Mouse (Mus musculus) embryonic fibroblast, embryonic 13.5 days (primary cell): ENCODE results near the gene Acox1.

Source experiments
- CTCF ChIP-seq: IDR thresholded peaks from 2 replicates; pipeline ENCODE4 v1.5.1; 2011; ENCODE audit warnings: mild to moderate bottlenecking, control low read depth, low read length, moderate library complexity, borderline replicate concordance; ENCODE audit not compliant: insufficient read depth
- POLR2A ChIP-seq: IDR thresholded peaks from 2 replicates; pipeline ENCODE4 v1.6.1; 2011; ENCODE audit warnings: low read depth, mild to moderate bottlenecking, control low read depth, low read length, moderate library complexity

DNA sequence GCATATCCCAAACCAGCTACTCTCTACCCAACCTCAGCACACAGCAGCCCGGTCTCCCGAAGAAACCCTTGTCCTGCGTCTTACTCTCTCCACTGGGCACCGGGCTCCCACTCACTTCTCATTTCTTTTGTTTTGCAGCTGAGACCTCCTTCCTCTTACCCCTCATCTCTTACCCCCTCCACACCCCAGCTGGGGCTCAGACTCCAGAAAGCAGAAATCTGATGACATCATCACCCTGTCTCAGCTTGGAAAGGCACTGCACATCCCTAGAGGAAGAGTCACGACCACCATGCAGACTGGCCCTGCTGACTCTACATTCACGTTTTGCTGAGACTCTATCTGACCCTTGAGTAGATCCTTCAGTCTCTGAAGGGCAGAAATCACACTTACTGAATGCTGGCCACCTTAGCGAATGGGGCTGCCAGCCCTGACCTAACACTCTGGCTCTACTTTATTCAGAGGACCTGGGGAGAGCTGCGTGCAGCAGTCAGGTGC is 68.8 kb downstream of the Acox1 start:
- TF ChIP-seq CTCF = no peak
- TF ChIP-seq POLR2A = no peak
